ENCODE assay signal across 11 mouse cellular contexts in the genomic region with DNA sequence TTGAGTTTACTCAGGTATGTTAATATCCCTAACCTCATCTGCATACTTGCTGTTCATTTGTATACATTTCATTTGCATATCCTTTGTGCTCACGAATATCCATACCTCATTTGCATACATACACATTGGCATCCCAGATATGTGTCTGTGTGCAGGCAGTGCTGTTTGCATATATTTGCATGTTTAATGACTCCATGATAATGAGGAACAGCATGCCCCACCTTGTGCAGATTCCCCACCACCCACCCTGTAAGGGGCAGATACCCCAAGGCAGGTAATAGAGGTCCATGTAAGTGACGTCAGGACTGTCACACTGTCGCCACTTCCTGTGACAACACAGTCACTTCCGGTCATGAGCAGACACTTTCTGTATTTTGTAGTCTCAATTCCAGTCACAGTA. TPM values are rescaled to one million over a fixed set of nuclear protein-coding genes. Genes with fewer than 3 reads are reported as not detected.
DNase-seq lines count a peak whose midpoint lies in the region; ATAC-seq and TF ChIP-seq lines count a peak whose summit lies in the region.
"Had no signal": no experiment of that assay in that cellular context is flagged by ENCODE, and none has a peak within 500 bp of the region (broad histone marks: within the 10 kb centered on the region; RNA-seq: fewer than 3 reads in every experiment).

No protein-coding gene starts in this region.

- no peaks in the 10 kb centered on the region for H3K36me3 ChIP-seq in embryonic facial prominence, embryonic 11.5 days (replicated peaks; ENCODE audit: control insufficient read depth, insufficient read depth, low read depth, low read length)
- no peaks in the 10 kb centered on the region for H3K36me3 ChIP-seq in hindbrain, postnatal 0 days (ENCODE audit: insufficient read depth, low read length)
- H3K36me3 ChIP-seq: heart, embryonic 10.5 days had no signal

- TF ChIP-seq CTCF in hindbrain, postnatal 0 days (IDR thresholded peaks at IDR 0.05; ENCODE audit: low read depth) = no peak

- no peaks in the 10 kb centered on the region for H3K27me3 ChIP-seq in embryonic facial prominence, embryonic 11.5 days (ENCODE audit: control insufficient read depth, insufficient read depth, low read length)
- no peaks in the 10 kb centered on the region for H3K27me3 ChIP-seq in hindbrain, postnatal 0 days (ENCODE audit: insufficient read depth, low read length)

- DNase-seq in T-cell, adult 2 months (ENCODE audit: low spot score) = peak; percentile 22
- peak; percentile 12 for DNase-seq in embryonic facial prominence, embryonic 11.5 days (ENCODE audit: low spot score)
- DNase-seq in hindbrain, postnatal 0 days (ENCODE audit: low spot score) = peak; percentile 10
- DNase-seq in naive thymus-derived CD4-positive, alpha-beta T cell, adult 2 months (ENCODE audit: low read depth) = peak; percentile 55
- no peak for DNase-seq in urinary bladder, adult 18-20 months (ENCODE audit: low spot score in 2 of 2)
- no peak for DNase-seq in ovary, postnatal 10 days (ENCODE audit: low spot score)
- DNase-seq: spleen, adult 18-20 months had no signal

- H3K9me3 ChIP-seq in embryonic facial prominence, embryonic 11.5 days (replicated peaks; ENCODE audit: control insufficient read depth, low read length) = no peaks in the 10 kb centered on the region
- no peaks in the 10 kb centered on the region; the same call in 1 of the 2 replicates for H3K9me3 ChIP-seq in hindbrain, postnatal 0 days (ENCODE audit: low read length)

- 90% methylated on average over 4 of the region's 4 CpGs for WGBS in embryonic facial prominence, embryonic 11.5 days
- WGBS in hindbrain, postnatal 0 days = 54% methylated on average over 4 of the region's 4 CpGs

- H3K4me2 ChIP-seq in embryonic facial prominence, embryonic 11.5 days (ENCODE audit: low read depth, low read length) = no peak overlapping the region
- no peak overlapping the region for H3K4me2 ChIP-seq in hindbrain, postnatal 0 days (ENCODE audit: low read depth, low read length)

- H3K27ac ChIP-seq in embryonic facial prominence, embryonic 11.5 days (replicated peaks; ENCODE audit: low read depth, low read length) = no peak overlapping the region
- H3K27ac ChIP-seq in hindbrain, postnatal 0 days = no peak overlapping the region
- H3K27ac ChIP-seq: heart, embryonic 10.5 days; liver, embryonic 14.5 days had no signal

- H3K4me3 ChIP-seq in embryonic facial prominence, embryonic 11.5 days (ENCODE audit: low read depth, low read length) = no peak overlapping the region
- no peak overlapping the region for H3K4me3 ChIP-seq in hindbrain, postnatal 0 days (ENCODE audit: low read length)
- H3K4me3 ChIP-seq: heart, embryonic 10.5 days had no signal

- no peak for ATAC-seq in embryonic facial prominence, embryonic 11.5 days (replicated peaks; ENCODE audit: insufficient number of reproducible peaks, low FRiP score, low TSS enrichment, low read depth)
- ATAC-seq in hindbrain, postnatal 0 days = peak; percentile 77
- no peak for ATAC-seq in frontal cortex, adult (ENCODE audit: low TSS enrichment)

- H3K4me1 ChIP-seq in embryonic facial prominence, embryonic 11.5 days (ENCODE audit: control insufficient read depth, insufficient read depth, low read length) = no peaks in the 10 kb centered on the region
- H3K4me1 ChIP-seq in hindbrain, postnatal 0 days (ENCODE audit: insufficient read depth, low read length) = no peaks in the 10 kb centered on the region
- H3K4me1 ChIP-seq: heart, embryonic 10.5 days had no signal

- H3K9ac ChIP-seq in embryonic facial prominence, embryonic 11.5 days (replicated peaks; ENCODE audit: low read length) = no peak overlapping the region
- no peak overlapping the region for H3K9ac ChIP-seq in hindbrain, postnatal 0 days (replicated peaks; ENCODE audit: low read length)
- H3K9ac ChIP-seq: liver, embryonic 14.5 days had no signal

RNA-seq across cellular contexts. Expression of gene Gm7247, which starts 24.2 kb away (rescaled TPM):
- not detected in 2 replicates for polyA plus RNA-seq in embryonic facial prominence, embryonic 11.5 days (2014; fragmentation: Nextera tagmentation; extraction: Ambion mirVana)
- not detected in 2 replicates for total RNA-seq in hindbrain, postnatal 0 days (2014; rRNA removed)
- not detected in 2 replicates for polyA plus RNA-seq in hindbrain, postnatal 0 days (2015; fragmentation: Nextera tagmentation; extraction: Ambion mirVana)
- polyA plus RNA-seq: heart, embryonic 10.5 days; large intestine, adult 2 months; liver, embryonic 14.5 days had no signal

RNA-seq across cellular contexts. Expression of gene Vmn2r88, which starts 24.9 kb away (rescaled TPM):
- polyA plus RNA-seq in embryonic facial prominence, embryonic 11.5 days (2014; fragmentation: Nextera tagmentation; extraction: Ambion mirVana) = not detected in 2 replicates
- total RNA-seq in hindbrain, postnatal 0 days (2014; rRNA removed) = not detected in 2 replicates
- polyA plus RNA-seq in hindbrain, postnatal 0 days (2015; fragmentation: Nextera tagmentation; extraction: Ambion mirVana) = not detected in 2 replicates
- polyA plus RNA-seq: heart, embryonic 10.5 days; large intestine, adult 2 months; liver, embryonic 14.5 days had no signal

Comparison
In these comparisons a context has a peak if more than half of its experiments do, and no peak if none do; other contexts are left out.
1. DNase-seq: peak in T-cell, adult 2 months (single experiment), embryonic facial prominence, embryonic 11.5 days (single experiment), hindbrain, postnatal 0 days (single experiment) and naive thymus-derived CD4-positive, alpha-beta T cell, adult 2 months (single experiment); none in urinary bladder, adult 18-20 months (0 of 2) and ovary, postnatal 10 days (single experiment).